Mouse (Mus musculus) olfactory bulb, adult 2 months (tissue): Measurements from ENCODE around the gene Pear1.

Source experiments
- CTCF ChIP-seq: fragments of 200-500 bp; IDR thresholded peaks from 2 replicates; pipeline ENCODE4 v1.5.1; 2012; ENCODE audit warnings: low read depth, mild to moderate bottlenecking, low read length, moderate library complexity; ENCODE audit not compliant: insufficient read depth
- POLR2A ChIP-seq: fragments of 200-500 bp; IDR thresholded peaks from 2 replicates; pipeline ENCODE4 v1.6.1; 2012; ENCODE audit warnings: mild to moderate bottlenecking, low read depth, low read length, moderate library complexity; ENCODE audit not compliant: insufficient read depth

GRCm38 (mm10) chr3:87770280-87770679 is 53.8 kb downstream of the Pear1 start:
- TF ChIP-seq CTCF (no peak), POLR2A (no peak)
